Mouse (Mus musculus): ENCODE results near the gene Rnf43. TPM values are rescaled to one million over a fixed set of nuclear protein-coding genes. Genes with fewer than 3 reads are reported as not detected.
A peak's percentile ranks its signal among the peaks of the same experiment; 100 is the strongest.

Rnf43 gene
- total and polyA plus RNA-seq, 2 experiments from 2014 or later, result 0.56 to 5.0 TPM

- WGBS, result 59% methylated on average over 11 of the region's 11 CpGs
- no peak overlapping the region for H3K27ac ChIP-seq (ENCODE audit: low read depth, low read length)
- 0 out of 2 replicates have a peak, but pooled peaks cover 5% of the 10 kb centered on the region for H3K4me1 ChIP-seq (ENCODE audit: insufficient read depth, low read length)
- no peaks in the 10 kb centered on the region for H3K9me3 ChIP-seq (ENCODE audit: low read length)
- no peak overlapping the region for H3K4me2 ChIP-seq (ENCODE audit: low read depth, low read length, poor library complexity, severe bottlenecking)
- no peak overlapping the region for H3K9ac ChIP-seq (replicated peaks; ENCODE audit: low read length, poor library complexity, severe bottlenecking)
- H3K27me3 ChIP-seq (ENCODE audit: insufficient read depth, low read length), result no peaks in the 10 kb centered on the region
- H3K4me3 ChIP-seq (ENCODE audit: low read depth, low read length), result no peak overlapping the region
- TF ChIP-seq CTCF (IDR thresholded peaks at IDR 0.05), result no peak
- ATAC-seq (ENCODE audit: low FRiP score) (no peak), DNase-seq (ENCODE audit: low spot score) (no peak)
- H3K36me3 ChIP-seq (ENCODE audit: insufficient read depth, low read length), result no peaks in the 10 kb centered on the region
Measured at GRCm38 (mm10) chr11:87727021-87727420, 64.5 kb downstream of the Rnf43 start.

- Histone ChIP-seq H3K27ac (ENCODE audit: low read depth, low read length) (no peak overlapping the region), H3K36me3 (ENCODE audit: insufficient read depth, low read length) (no peaks in the 10 kb centered on the region), H3K4me2 (ENCODE audit: low read depth, low read length, poor library complexity, severe bottlenecking) (no peak overlapping the region), H3K9ac (replicated peaks; ENCODE audit: low read length, poor library complexity, severe bottlenecking) (no peak overlapping the region), H3K4me3 (ENCODE audit: low read depth, low read length) (no peak overlapping the region), H3K27me3 (ENCODE audit: insufficient read depth, low read length) (no peaks in the 10 kb centered on the region), H3K9me3 (ENCODE audit: low read length) (no peaks in the 10 kb centered on the region), H3K4me1 (ENCODE audit: insufficient read depth, low read length) (0 out of 2 replicates have a peak, but pooled peaks cover 5% of the 10 kb centered on the region)
- no peak for DNase-seq (ENCODE audit: low spot score)
- no peak for ATAC-seq (ENCODE audit: low FRiP score)
- TF ChIP-seq CTCF (IDR thresholded peaks at IDR 0.05), result no peak
- 64% methylated on average over 4 of the region's 4 CpGs for WGBS
Measured at GRCm38 (mm10) chr11:87727471-87727870, 64.9 kb downstream of the Rnf43 start.

GRCm38 (mm10) chr11:87728850-87729592 lies 66.5 kb downstream of the Rnf43 start:
- no peaks in the 10 kb centered on the region for H3K9me3 ChIP-seq (ENCODE audit: low read length)
- H3K36me3 ChIP-seq (ENCODE audit: insufficient read depth, low read length), result no peaks in the 10 kb centered on the region
- DNase-seq (ENCODE audit: low spot score) (no peak), ATAC-seq (ENCODE audit: low FRiP score) (no peak)
- no peaks in the 10 kb centered on the region for H3K27me3 ChIP-seq (ENCODE audit: insufficient read depth, low read length)
- H3K4me3 ChIP-seq (ENCODE audit: low read depth, low read length), result no peak overlapping the region
- no peak for TF ChIP-seq CTCF (IDR thresholded peaks at IDR 0.05)
- no peak overlapping the region for H3K27ac ChIP-seq (ENCODE audit: low read depth, low read length)
- H3K4me2 ChIP-seq (ENCODE audit: low read depth, low read length, poor library complexity, severe bottlenecking), result no peak overlapping the region
- WGBS, result 78% methylated on average over 18 of the region's 18 CpGs
- no peak overlapping the region for H3K9ac ChIP-seq (replicated peaks; ENCODE audit: low read length, poor library complexity, severe bottlenecking)
- H3K4me1 ChIP-seq (ENCODE audit: insufficient read depth, low read length), result peaks cover 8% of the 10 kb centered on the region; the same call in 1 of the 2 replicates

- no peaks in the 10 kb centered on the region for H3K27me3 ChIP-seq (ENCODE audit: insufficient read depth, low read length)
- H3K4me1 ChIP-seq (ENCODE audit: insufficient read depth, low read length), result peaks cover 8% of the 10 kb centered on the region; the same call in 1 of the 2 replicates
- DNase-seq (ENCODE audit: low spot score) (no peak), ATAC-seq (ENCODE audit: low FRiP score) (no peak)
- no peak overlapping the region for H3K9ac ChIP-seq (replicated peaks; ENCODE audit: low read length, poor library complexity, severe bottlenecking)
- 84% methylated on average over 13 of the region's 13 CpGs for WGBS
- H3K9me3 ChIP-seq (ENCODE audit: low read length), result no peaks in the 10 kb centered on the region
- no peak for TF ChIP-seq CTCF (IDR thresholded peaks at IDR 0.05)
- H3K27ac ChIP-seq (ENCODE audit: low read depth, low read length), result no peak overlapping the region
- no peak overlapping the region for H3K4me2 ChIP-seq (ENCODE audit: low read depth, low read length, poor library complexity, severe bottlenecking)
- no peaks in the 10 kb centered on the region for H3K36me3 ChIP-seq (ENCODE audit: insufficient read depth, low read length)
- no peak overlapping the region for H3K4me3 ChIP-seq (ENCODE audit: low read depth, low read length)
Measured at GRCm38 (mm10) chr11:87729593-87730185, 67.2 kb downstream of the Rnf43 start.

GRCm38 (mm10) chr11:87730652-87731310 lies 68.3 kb downstream of the Rnf43 start:
- Histone ChIP-seq H3K36me3 (ENCODE audit: insufficient read depth, low read length) (no peaks in the 10 kb centered on the region), H3K9me3 (ENCODE audit: low read length) (no peaks in the 10 kb centered on the region), H3K4me2 (ENCODE audit: low read depth, low read length, poor library complexity, severe bottlenecking) (no peak overlapping the region), H3K27ac (ENCODE audit: low read depth, low read length) (no peak overlapping the region), H3K4me1 (ENCODE audit: insufficient read depth, low read length) (peaks cover 8% of the 10 kb centered on the region; the same call in 1 of the 2 replicates), H3K9ac (replicated peaks; ENCODE audit: low read length, poor library complexity, severe bottlenecking) (no peak overlapping the region), H3K4me3 (ENCODE audit: low read depth, low read length) (no peak overlapping the region), H3K27me3 (ENCODE audit: insufficient read depth, low read length) (no peaks in the 10 kb centered on the region)
- ATAC-seq (ENCODE audit: low FRiP score) (no peak), DNase-seq (ENCODE audit: low spot score) (no peak)
- WGBS, result 78% methylated on average over 10 of the region's 10 CpGs
- TF ChIP-seq CTCF (IDR thresholded peaks at IDR 0.05), result no peak

- Histone ChIP-seq H3K9me3 (ENCODE audit: low read length) (no peaks in the 10 kb centered on the region), H3K9ac (replicated peaks; ENCODE audit: low read length, poor library complexity, severe bottlenecking) (no peak overlapping the region), H3K36me3 (ENCODE audit: insufficient read depth, low read length) (peaks cover 2% of the 10 kb centered on the region; the same call in 1 of the 2 replicates), H3K4me3 (ENCODE audit: low read depth, low read length) (no peak overlapping the region), H3K27ac (ENCODE audit: low read depth, low read length) (no peak overlapping the region), H3K4me2 (ENCODE audit: low read depth, low read length, poor library complexity, severe bottlenecking) (peak overlapping the region; percentile 31), H3K27me3 (ENCODE audit: insufficient read depth, low read length) (no peaks in the 10 kb centered on the region), H3K4me1 (ENCODE audit: insufficient read depth, low read length) (peaks cover 6% of the 10 kb centered on the region; the same call in 1 of the 2 replicates)
- DNase-seq (ENCODE audit: low spot score) (no peak), ATAC-seq (ENCODE audit: low FRiP score) (no peak)
- WGBS, result 60% methylated on average over 5 of the region's 5 CpGs
- no peak for TF ChIP-seq CTCF (IDR thresholded peaks at IDR 0.05)
Measured at GRCm38 (mm10) chr11:87734346-87734745, 71.8 kb downstream of the Rnf43 start.

All from midbrain, postnatal 0 days (tissue).